Mouse (Mus musculus): ENCODE results near the gene Chrnd.

Gene Chrnd

GRCm38 (mm10) chr1:87204465-87204864, 14.1 kb downstream of the Chrnd start, which contains the start of gene Chrng:
Gene Chrng (plus strand): TSS chr1:87204657.
- no peak for TF ChIP-seq GATA4 (IDR thresholded peaks at IDR 0.05; ENCODE audit: insufficient replicate concordance, low read length)

- TF ChIP-seq GATA4 (IDR thresholded peaks at IDR 0.05; ENCODE audit: insufficient replicate concordance, low read length) = no peak
Measured at GRCm38 (mm10) chr1:87205038-87205437, 14.6 kb downstream of the Chrnd start.

- no peak for TF ChIP-seq GATA4 (IDR thresholded peaks at IDR 0.05; ENCODE audit: insufficient replicate concordance, low read length)
Measured at GRCm38 (mm10) chr1:87205502-87205901, 15.1 kb downstream of the Chrnd start.

GRCm38 (mm10) chr1:87206339-87206738, 15.9 kb downstream of the Chrnd start:
- no peak for TF ChIP-seq GATA4 (IDR thresholded peaks at IDR 0.05; ENCODE audit: insufficient replicate concordance, low read length)

GRCm38 (mm10) chr1:87211431-87211830, 21.0 kb downstream of the Chrnd start:
- no peak for TF ChIP-seq GATA4 (IDR thresholded peaks at IDR 0.05; ENCODE audit: insufficient replicate concordance, low read length)

- TF ChIP-seq GATA4 (IDR thresholded peaks at IDR 0.05; ENCODE audit: insufficient replicate concordance, low read length) = peak; percentile 51; the same call in 1 of the 2 replicates
Measured at GRCm38 (mm10) chr1:87213735-87214704, 23.6 kb downstream of the Chrnd start, which contains the start of gene Eif4e2. Gene Eif4e2 (plus strand): TSS chr1:87213914.

- TF ChIP-seq GATA4 (IDR thresholded peaks at IDR 0.05; ENCODE audit: insufficient replicate concordance, low read length) = no peak
Measured at GRCm38 (mm10) chr1:87214748-87215147, 24.3 kb downstream of the Chrnd start.

GRCm38 (mm10) chr1:87217938-87218337, 27.5 kb downstream of the Chrnd start:
- TF ChIP-seq GATA4 (IDR thresholded peaks at IDR 0.05; ENCODE audit: insufficient replicate concordance, low read length) = no peak

GRCm38 (mm10) chr1:87225739-87226138, 35.3 kb downstream of the Chrnd start:
- no peak for TF ChIP-seq GATA4 (IDR thresholded peaks at IDR 0.05; ENCODE audit: insufficient replicate concordance, low read length)

GRCm38 (mm10) chr1:87226409-87227159, 36.2 kb downstream of the Chrnd start:
- no peak for TF ChIP-seq GATA4 (IDR thresholded peaks at IDR 0.05; ENCODE audit: insufficient replicate concordance, low read length)

GRCm38 (mm10) chr1:87227160-87227550, 36.7 kb downstream of the Chrnd start:
- no peak for TF ChIP-seq GATA4 (IDR thresholded peaks at IDR 0.05; ENCODE audit: insufficient replicate concordance, low read length)

GRCm38 (mm10) chr1:87230606-87231005, 40.2 kb downstream of the Chrnd start:
- TF ChIP-seq GATA4 (IDR thresholded peaks at IDR 0.05; ENCODE audit: insufficient replicate concordance, low read length) = no peak

GRCm38 (mm10) chr1:87232197-87232596, 41.8 kb downstream of the Chrnd start:
- TF ChIP-seq GATA4 (IDR thresholded peaks at IDR 0.05; ENCODE audit: insufficient replicate concordance, low read length) = no peak

GRCm38 (mm10) chr1:87239056-87239455, 48.6 kb downstream of the Chrnd start:
- TF ChIP-seq GATA4 (IDR thresholded peaks at IDR 0.05; ENCODE audit: insufficient replicate concordance, low read length) = no peak

GRCm38 (mm10) chr1:87243021-87243420, 52.6 kb downstream of the Chrnd start:
- no peak for TF ChIP-seq GATA4 (IDR thresholded peaks at IDR 0.05; ENCODE audit: insufficient replicate concordance, low read length)

- TF ChIP-seq GATA4 (IDR thresholded peaks at IDR 0.05; ENCODE audit: insufficient replicate concordance, low read length) = no peak
Measured at GRCm38 (mm10) chr1:87245430-87245829, 55.0 kb downstream of the Chrnd start.
